ENCODE assay signal across 9 mouse cellular contexts in the genomic region with DNA sequence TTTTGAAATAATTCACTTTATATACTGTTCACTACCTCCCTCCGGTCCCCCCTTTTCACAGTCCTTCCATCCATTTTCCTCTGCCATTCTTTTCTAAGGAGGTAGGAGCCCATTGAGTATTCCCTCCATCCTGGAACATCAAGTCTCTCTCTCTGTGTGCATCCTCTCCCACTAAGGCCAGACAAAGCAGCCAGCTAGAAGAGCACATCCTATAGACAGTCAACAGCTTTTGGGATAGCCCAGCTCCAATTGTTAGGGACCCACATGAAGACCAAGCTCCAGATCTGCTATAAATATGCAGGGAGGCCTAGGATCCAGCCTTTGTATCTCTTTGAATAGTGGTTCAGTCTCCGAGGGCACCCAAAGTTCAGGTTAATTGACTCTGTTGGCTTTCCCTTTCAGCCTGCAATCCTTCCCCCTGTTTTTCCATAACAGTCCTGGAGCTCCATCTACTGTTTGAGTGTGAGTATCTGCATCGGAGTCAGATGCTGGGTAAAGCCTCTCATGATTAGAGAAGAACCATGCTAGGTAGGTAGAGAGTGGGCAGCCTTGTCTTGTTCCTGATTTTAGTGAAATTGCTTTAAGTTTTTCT. TPM values are rescaled to one million over a fixed set of nuclear protein-coding genes. Genes with fewer than 3 reads are reported as not detected.
DNase-seq lines count a peak whose midpoint lies in the region; ATAC-seq and TF ChIP-seq lines count a peak whose summit lies in the region.
"Had no signal": no experiment of that assay in that cellular context is flagged by ENCODE, and none has a peak within 500 bp of the region (broad histone marks: within the 10 kb centered on the region; RNA-seq: fewer than 3 reads in every experiment).

No protein-coding gene starts in this region.

- no peaks in the 10 kb centered on the region for H3K36me3 ChIP-seq in forebrain, embryonic 16.5 days (ENCODE audit: control insufficient read depth, insufficient read depth)
- H3K36me3 ChIP-seq in kidney, postnatal 0 days (ENCODE audit: insufficient read depth, low read length): no peaks in the 10 kb centered on the region
- H3K36me3 ChIP-seq: embryonic facial prominence, embryonic 15.5 days had no signal

- H3K27me3 ChIP-seq in forebrain, embryonic 16.5 days (replicated peaks; ENCODE audit: control insufficient read depth, insufficient read depth, low read length): no peaks in the 10 kb centered on the region
- H3K27me3 ChIP-seq in kidney, postnatal 0 days (ENCODE audit: insufficient read depth, low read length): no peaks in the 10 kb centered on the region
- H3K27me3 ChIP-seq: embryonic facial prominence, embryonic 15.5 days had no signal

- ATAC-seq in forebrain, embryonic 16.5 days: peak; percentile 62; the same call in 1 of the 2 replicates
- no peak for ATAC-seq in kidney, postnatal 0 days (replicated peaks; ENCODE audit: low FRiP score, low read depth)

- no peak overlapping the region for H3K9ac ChIP-seq in forebrain, embryonic 16.5 days (replicated peaks; ENCODE audit: low read depth, low read length)
- no peak overlapping the region for H3K9ac ChIP-seq in kidney, postnatal 0 days (ENCODE audit: low read depth, low read length)
- H3K9ac ChIP-seq: embryonic facial prominence, embryonic 15.5 days had no signal

- no peak for TF ChIP-seq POLR2A in lung, adult 2 months (IDR thresholded peaks at IDR 0.05; ENCODE audit: borderline replicate concordance, extremely low read depth, low read depth, low read length)

- peak; percentile 39 for DNase-seq in adrenal gland, postnatal 10 days
- no peak for DNase-seq in adrenal gland, postnatal 4 days (ENCODE audit: low spot score in 2 of 2)
- DNase-seq in R1 (ENCODE audit: low read depth, low spot score): peak; percentile 59
- peak; percentile 57 for DNase-seq in kidney, postnatal 0 days (ENCODE audit: low spot score)
- DNase-seq in lung, adult 2 months: peak; percentile 4
- peak; percentile 58 for DNase-seq in retina, postnatal 1 day
- no peak for DNase-seq in c-Kit-positive CD71-positive TER-119-positive erythroid progenitor cells, embryonic 14.5 days (ENCODE audit: low spot score)

- peak; percentile 78 for TF ChIP-seq CTCF in kidney, postnatal 0 days (IDR thresholded peaks at IDR 0.05; ENCODE audit: low read depth)
- TF ChIP-seq CTCF in lung, adult 2 months (IDR thresholded peaks at IDR 0.05; ENCODE audit: insufficient read depth, low read length): no peak

- 34% methylated on average over 3 of the region's 3 CpGs for WGBS in forebrain, embryonic 16.5 days
- WGBS in kidney, postnatal 0 days: 36% methylated on average over 3 of the region's 3 CpGs
- WGBS in lung, adult 2 months: 40% methylated on average over 3 of the region's 3 CpGs

- H3K27ac ChIP-seq in forebrain, embryonic 16.5 days (ENCODE audit: low read length): no peak overlapping the region
- no peak overlapping the region for H3K27ac ChIP-seq in kidney, postnatal 0 days
- H3K27ac ChIP-seq: embryonic facial prominence, embryonic 15.5 days had no signal

- no peaks in the 10 kb centered on the region for H3K9me3 ChIP-seq in forebrain, embryonic 16.5 days (ENCODE audit: control insufficient read depth, low read length)
- H3K9me3 ChIP-seq in kidney, postnatal 0 days (replicated peaks; ENCODE audit: low read length): no peaks in the 10 kb centered on the region
- H3K9me3 ChIP-seq: embryonic facial prominence, embryonic 15.5 days had no signal

- no peak overlapping the region for H3K4me2 ChIP-seq in forebrain, embryonic 16.5 days (ENCODE audit: low read length)
- H3K4me2 ChIP-seq in kidney, postnatal 0 days (ENCODE audit: low read length): no peak overlapping the region
- H3K4me2 ChIP-seq: embryonic facial prominence, embryonic 15.5 days had no signal

- no peaks in the 10 kb centered on the region for H3K4me1 ChIP-seq in forebrain, embryonic 16.5 days (replicated peaks; ENCODE audit: control insufficient read depth, insufficient read depth, low read length)
- H3K4me1 ChIP-seq in kidney, postnatal 0 days (replicated peaks; ENCODE audit: insufficient read depth, low read length): no peaks in the 10 kb centered on the region
- H3K4me1 ChIP-seq in lung, adult 2 months (ENCODE audit: control insufficient read depth, insufficient read depth, low read length): no peaks in the 10 kb centered on the region
- H3K4me1 ChIP-seq: embryonic facial prominence, embryonic 15.5 days had no signal

- H3K4me3 ChIP-seq in forebrain, embryonic 16.5 days (replicated peaks; ENCODE audit: low read length): no peak overlapping the region
- no peak overlapping the region for H3K4me3 ChIP-seq in kidney, postnatal 0 days (replicated peaks; ENCODE audit: low read depth, low read length)
- no peak overlapping the region for H3K4me3 ChIP-seq in lung, adult 2 months (replicated peaks; ENCODE audit: extremely low read depth, low read depth, low read length)
- H3K4me3 ChIP-seq: embryonic facial prominence, embryonic 15.5 days had no signal

RNA-seq across cellular contexts. Expression of gene Ugt2b5, which starts 2.8 kb away (rescaled TPM):
- total RNA-seq in adrenal gland, postnatal 10 days (2021): 10 to 100 TPM; 11.3 to 22.5 TPM
- 10 to 100 TPM in 1 of 2 experiments, under 1 TPM in 1; 0.76 to 10.5 TPM for total RNA-seq in adrenal gland, postnatal 4 days (2021)
- not detected in 2 replicates for polyA plus RNA-seq in forebrain, embryonic 16.5 days (2015; fragmentation: Nextera tagmentation; extraction: Ambion mirVana)
- polyA plus RNA-seq in kidney, postnatal 0 days (2015; fragmentation: Nextera tagmentation; extraction: Ambion mirVana): 28.6 and 28.8 TPM in 2 replicates
- polyA plus RNA-seq in lung, adult 2 months (2012; rRNA removed): 0.07 TPM in 1 of 2 replicates, not detected in the other
- polyA plus RNA-seq: embryonic facial prominence, embryonic 15.5 days had no signal

RNA-seq across cellular contexts. Expression of gene Ugt2b36, which starts 50.6 kb away (rescaled TPM):
- total RNA-seq in adrenal gland, postnatal 10 days (2021): 10 to 100 TPM; 19.0 to 40.9 TPM
- total RNA-seq in adrenal gland, postnatal 4 days (2021): 1 to 10 TPM in 1 of 2 experiments, under 1 TPM in 1; 0.62 to 6.8 TPM
- not detected in 2 replicates for polyA plus RNA-seq in forebrain, embryonic 16.5 days (2015; fragmentation: Nextera tagmentation; extraction: Ambion mirVana)
- polyA plus RNA-seq in kidney, postnatal 0 days (2015; fragmentation: Nextera tagmentation; extraction: Ambion mirVana): 0.16 TPM in 1 of 2 replicates, not detected in the other
- polyA plus RNA-seq in lung, adult 2 months (2012; rRNA removed): 0.07 TPM in 1 of 2 replicates, not detected in the other
- polyA plus RNA-seq: embryonic facial prominence, embryonic 15.5 days had no signal

Comparison
In these comparisons a context has a peak if more than half of its experiments do, and no peak if none do; other contexts are left out.
1. DNase-seq: peak in adrenal gland, postnatal 10 days (single experiment), R1 (single experiment), kidney, postnatal 0 days (single experiment), lung, adult 2 months (single experiment) and retina, postnatal 1 day (single experiment); none in adrenal gland, postnatal 4 days (0 of 2) and c-Kit-positive CD71-positive TER-119-positive erythroid progenitor cells, embryonic 14.5 days (single experiment).
2. RNA of gene Ugt2b5, which starts 2.8 kb away (polyA plus RNA-seq): 28.6 to 28.8 TPM in kidney, postnatal 0 days; 0.07 TPM in lung, adult 2 months and not detected in forebrain, embryonic 16.5 days; every median in the first group is over 10 times any median in the second.